Mouse (Mus musculus) myocyte (in vitro differentiated cells): ENCODE measurements around the gene Stk39. TPM values are rescaled to one million over a fixed set of nuclear protein-coding genes. Genes with fewer than 3 reads are reported as not detected.

Experiments
- H3K27me3 ChIP-seq: one replicate; pipeline ENCODE4 v1.6.1; 2011; ENCODE audit not compliant: control insufficient read depth, insufficient read depth, insufficient read length
- H3K36me3 ChIP-seq: one replicate; pipeline ENCODE4 v1.6.1; 2011; ENCODE audit not compliant: control insufficient read depth, insufficient read depth
- H3K4me2 ChIP-seq: one replicate; pipeline ENCODE4 v1.6.1; 2011; ENCODE audit warnings: low read depth, control low read depth
- H3K4me3 ChIP-seq: one replicate; pipeline ENCODE4 v1.5.1; 2011; ENCODE audit warnings: mild to moderate bottlenecking, control low read depth, moderate library complexity
- H3K79me2 ChIP-seq: one replicate; pipeline ENCODE4 v1.6.1; 2011; ENCODE audit not compliant: control insufficient read depth, insufficient read depth
- H3ac ChIP-seq: one replicate; pipeline ENCODE4 v1.6.1; 2011; ENCODE audit not compliant: control insufficient read depth, insufficient read length
- CEBPB ChIP-seq: IDR thresholded peaks from 2 replicates; pipeline ENCODE4 v1.6.1; 2011; ENCODE audit warnings: mild to moderate bottlenecking, moderate library complexity; ENCODE audit not compliant: poor library complexity, insufficient read depth, severe bottlenecking
- E2F4 ChIP-seq: IDR thresholded peaks from one replicate; pipeline ENCODE4 v1.6.1; 2011; ENCODE audit warnings: mild to moderate bottlenecking, control low read depth, moderate library complexity; ENCODE audit not compliant: insufficient read depth
- MAX ChIP-seq: IDR thresholded peaks from one replicate; pipeline ENCODE4 v1.6.1; 2011; ENCODE audit warnings: low read depth, mild to moderate bottlenecking, control low read depth
- MYOD1 ChIP-seq, 3 experiments: IDR thresholded peaks; one replicate each; pipeline ENCODE4 v1.6.1; 2011; ENCODE audit warnings: control low read depth in 2 of 3, low read depth in 2 of 3, mild to moderate bottlenecking in 2 of 3, moderate library complexity in 1 of 3; ENCODE audit not compliant: insufficient read length in 2 of 3, control insufficient read depth in 1 of 3
- MYOG ChIP-seq, 3 experiments: IDR thresholded peaks; one replicate each; pipeline ENCODE4 v1.6.1; 2011; ENCODE audit warnings: control low read depth in 2 of 3, low read depth in 2 of 3, mild to moderate bottlenecking in 2 of 3; ENCODE audit not compliant: insufficient read length in 2 of 3, control insufficient read depth in 1 of 3, insufficient read depth in 1 of 3
- POLR2A ChIP-seq: IDR thresholded peaks from one replicate; pipeline ENCODE4 v1.6.1; 2011; ENCODE audit warnings: low read depth, mild to moderate bottlenecking, control low read depth, moderate library complexity; ENCODE audit not compliant: insufficient read length
- POLR2AphosphoS2 ChIP-seq: IDR thresholded peaks from one replicate; pipeline ENCODE4 v1.6.1; 2011; ENCODE audit warnings: low read depth, control low read depth; ENCODE audit not compliant: insufficient read length
- REST ChIP-seq: IDR thresholded peaks from one replicate; pipeline ENCODE4 v1.6.1; 2011; ENCODE audit warnings: mild to moderate bottlenecking, control low read depth, moderate library complexity; ENCODE audit not compliant: insufficient read depth, insufficient read length
- SRF ChIP-seq: IDR thresholded peaks from one replicate; pipeline ENCODE4 v1.6.1; 2011; ENCODE audit warnings: low read depth; ENCODE audit not compliant: control insufficient read depth, insufficient read length
- TCF12 ChIP-seq: IDR thresholded peaks from one replicate; pipeline ENCODE4 v1.6.1; 2011; ENCODE audit warnings: mild to moderate bottlenecking, control low read depth; ENCODE audit not compliant: poor library complexity, insufficient read depth, severe bottlenecking
- TCF3 ChIP-seq: IDR thresholded peaks from one replicate; pipeline ENCODE4 v1.6.1; 2011; ENCODE audit warnings: low read depth, control low read depth; ENCODE audit not compliant: insufficient read length
- USF1 ChIP-seq: IDR thresholded peaks from one replicate; pipeline ENCODE4 v1.6.1; 2011; ENCODE audit warnings: low read depth, mild to moderate bottlenecking, control low read depth, moderate library complexity
- polyA plus RNA-seq: library from polyadenylated mRNA; unstranded; fragments of >200 nt; fragmentation: generic; extraction: Trizol; gene quantifications from one replicate; pipeline ENCODE4 v1.2.1, GENCODE M21; 2012; ENCODE audit warnings: missing spikeins

Gene Stk39
- polyA plus RNA-seq, 1 experiment: 4.7 TPM

- H3K36me3 ChIP-seq: no peaks in the 10 kb centered on the region
- H3K4me3 ChIP-seq: no peak overlapping the region
- no peaks in the 10 kb centered on the region for H3K79me2 ChIP-seq
- no peak overlapping the region for H3K4me2 ChIP-seq
- no peaks in the 10 kb centered on the region for H3K27me3 ChIP-seq
- no peak for TF ChIP-seq USF1
- TF ChIP-seq REST: no peak
- no peak for TF ChIP-seq POLR2A
- no peak for TF ChIP-seq MYOD1 (IDR thresholded peaks at IDR 0.05; ENCODE audit: control insufficient read depth in 1 of 3, insufficient read length in 2 of 3, low read depth in 2 of 3)
- no peak for TF ChIP-seq E2F4
- TF ChIP-seq SRF: no peak
- TF ChIP-seq POLR2AphosphoS2: no peak
- no peak for TF ChIP-seq MYOG (IDR thresholded peaks at IDR 0.05; ENCODE audit: control insufficient read depth in 1 of 3, insufficient read depth in 1 of 3, insufficient read length in 2 of 3, low read depth in 2 of 3)
- no peak for TF ChIP-seq TCF12
- TF ChIP-seq TCF3: no peak
- no peak overlapping the region for H3ac ChIP-seq
Measured at GRCm38 (mm10) chr2:68374202-68374601, 97.9 kb downstream of the Stk39 start.

DNA sequence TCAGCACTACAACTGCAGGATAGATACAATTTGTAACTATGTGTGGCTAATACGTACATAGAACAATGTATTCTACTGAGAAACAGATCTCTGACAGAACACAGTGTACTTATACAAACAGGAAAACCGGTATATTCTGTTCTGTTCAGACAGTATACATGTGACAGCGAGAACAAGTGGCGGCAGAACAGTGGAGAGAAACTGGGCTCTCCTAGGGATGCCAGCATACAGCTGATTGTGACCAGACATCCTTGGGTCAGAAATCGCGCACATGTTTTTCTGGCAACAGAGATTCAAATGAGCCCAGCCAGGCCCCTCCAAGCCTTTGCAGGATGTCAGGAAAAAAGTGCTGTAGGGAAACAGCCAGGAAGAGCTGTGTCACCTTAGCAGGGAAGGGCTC, 100.2 kb downstream of the Stk39 start:
- Histone ChIP-seq H3ac (no peak overlapping the region), H3K27me3 (no peaks in the 10 kb centered on the region), H3K4me3 (no peak overlapping the region), H3K79me2 (no peaks in the 10 kb centered on the region), H3K36me3 (no peaks in the 10 kb centered on the region), H3K4me2 (no peak overlapping the region)
- TF ChIP-seq TCF12 (no peak), USF1 (no peak), REST (no peak), TCF3 (no peak), CEBPB (no peak), POLR2AphosphoS2 (no peak), POLR2A (no peak), MAX (no peak), SRF (no peak), E2F4 (no peak), MYOD1 (IDR thresholded peaks at IDR 0.05; ENCODE audit: control insufficient read depth in 1 of 3, insufficient read length in 2 of 3, low read depth in 2 of 3) (no peak), MYOG (IDR thresholded peaks at IDR 0.05; ENCODE audit: control insufficient read depth in 1 of 3, insufficient read depth in 1 of 3, insufficient read length in 2 of 3, low read depth in 2 of 3) (no peak)

- H3K4me2 ChIP-seq: no peak overlapping the region
- H3K4me3 ChIP-seq: no peak overlapping the region
- no peaks in the 10 kb centered on the region for H3K79me2 ChIP-seq
- no peaks in the 10 kb centered on the region for H3K36me3 ChIP-seq
- TF ChIP-seq POLR2AphosphoS2 (no peak), CEBPB (no peak), TCF12 (no peak), SRF (no peak), MAX (no peak), MYOD1 (IDR thresholded peaks at IDR 0.05; ENCODE audit: control insufficient read depth in 1 of 3, insufficient read length in 2 of 3, low read depth in 2 of 3) (no peak), E2F4 (no peak), POLR2A (no peak), REST (no peak), MYOG (IDR thresholded peaks at IDR 0.05; ENCODE audit: control insufficient read depth in 1 of 3, insufficient read depth in 1 of 3, insufficient read length in 2 of 3, low read depth in 2 of 3) (no peak)
- no peaks in the 10 kb centered on the region for H3K27me3 ChIP-seq
- H3ac ChIP-seq: no peak overlapping the region
Measured at GRCm38 (mm10) chr2:68370326-68370725, 101.7 kb downstream of the Stk39 start.

DNA sequence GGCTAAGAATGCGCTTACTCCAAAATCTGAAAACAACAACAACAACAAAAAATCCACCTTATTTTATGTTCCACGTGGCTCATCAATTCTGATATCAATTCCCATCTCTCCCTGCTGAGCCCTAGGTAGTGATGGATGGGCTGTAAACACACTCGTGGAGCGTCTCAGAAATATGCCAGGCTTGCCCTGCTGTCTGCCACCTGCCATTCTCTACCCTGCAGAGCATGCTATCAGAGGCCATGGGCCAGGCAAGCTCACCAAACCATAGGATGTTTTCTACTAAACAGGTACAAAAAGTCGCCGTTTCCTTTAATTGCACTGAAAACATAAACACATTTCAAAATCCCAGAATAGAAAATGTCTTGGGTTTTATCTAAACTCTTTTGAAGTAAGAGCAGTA, 103.0 kb downstream of the Stk39 start:
- H3K27me3 ChIP-seq: no peaks in the 10 kb centered on the region
- no peak overlapping the region for H3K4me3 ChIP-seq
- H3K4me2 ChIP-seq: no peak overlapping the region
- no peaks in the 10 kb centered on the region for H3K79me2 ChIP-seq
- TF ChIP-seq E2F4: no peak
- TF ChIP-seq MYOD1 (IDR thresholded peaks at IDR 0.05; ENCODE audit: control insufficient read depth in 1 of 3, insufficient read length in 2 of 3, low read depth in 2 of 3): no peak
- TF ChIP-seq MYOG (IDR thresholded peaks at IDR 0.05; ENCODE audit: control insufficient read depth in 1 of 3, insufficient read depth in 1 of 3, insufficient read length in 2 of 3, low read depth in 2 of 3): no peak
- TF ChIP-seq REST: no peak
- TF ChIP-seq CEBPB: no peak
- TF ChIP-seq SRF: no peak
- no peak for TF ChIP-seq USF1
- no peak for TF ChIP-seq MAX
- no peak for TF ChIP-seq TCF12
- no peaks in the 10 kb centered on the region for H3K36me3 ChIP-seq
- no peak overlapping the region for H3ac ChIP-seq

GRCm38 (mm10) chr2:68367944-68368343, 104.1 kb downstream of the Stk39 start:
- no peak for TF ChIP-seq USF1
- no peak for TF ChIP-seq MAX
- TF ChIP-seq SRF: no peak
- TF ChIP-seq POLR2AphosphoS2: no peak
- TF ChIP-seq MYOD1 (IDR thresholded peaks at IDR 0.05; ENCODE audit: control insufficient read depth in 1 of 3, insufficient read length in 2 of 3, low read depth in 2 of 3): no peak
- TF ChIP-seq POLR2A: no peak
- TF ChIP-seq E2F4: no peak
- no peak for TF ChIP-seq CEBPB
- no peak for TF ChIP-seq MYOG (IDR thresholded peaks at IDR 0.05; ENCODE audit: control insufficient read depth in 1 of 3, insufficient read depth in 1 of 3, insufficient read length in 2 of 3, low read depth in 2 of 3)
- TF ChIP-seq TCF3: no peak
- no peak for TF ChIP-seq TCF12
- no peak for TF ChIP-seq REST
- Histone ChIP-seq H3K27me3 (no peaks in the 10 kb centered on the region), H3K36me3 (no peaks in the 10 kb centered on the region), H3ac (no peak overlapping the region), H3K79me2 (no peaks in the 10 kb centered on the region), H3K4me3 (no peak overlapping the region), H3K4me2 (no peak overlapping the region)
